Comparison of ENCODE assay signal across 8 mouse cellular contexts in the genomic region with DNA sequence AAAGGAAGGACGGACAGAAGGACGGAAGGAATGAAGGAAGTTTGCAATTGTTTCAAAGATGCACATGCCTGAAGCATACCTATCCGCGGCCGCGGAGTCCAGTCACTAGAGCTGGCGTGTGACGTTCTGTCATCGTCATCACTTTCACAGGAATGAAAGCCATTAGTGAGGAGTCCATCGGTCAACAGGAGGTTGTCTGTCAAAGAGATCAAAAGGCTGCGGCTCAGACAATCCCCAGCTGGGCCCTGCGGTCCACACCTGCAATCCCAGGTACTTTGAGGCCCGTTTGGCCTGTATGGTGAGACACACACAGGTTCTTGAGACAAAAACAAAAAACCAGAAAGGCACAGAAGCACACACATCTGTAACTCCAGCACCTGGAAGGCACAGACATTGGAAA. TPM values are rescaled to one million over a fixed set of nuclear protein-coding genes. Genes with fewer than 3 reads are reported as not detected.
A peak's percentile ranks its signal among the peaks of the same experiment; 100 is the strongest.
DNase-seq lines count a peak whose midpoint lies in the region; ATAC-seq and TF ChIP-seq lines count a peak whose summit lies in the region.

No protein-coding gene starts in this region.

- peaks cover 31% of the 10 kb centered on the region for H3K36me3 ChIP-seq in hindbrain, embryonic 14.5 days (replicated peaks; ENCODE audit: control insufficient read depth, insufficient read depth)
- peaks cover 48% of the 10 kb centered on the region for H3K36me3 ChIP-seq in liver, embryonic 12.5 days

- WGBS in hindbrain, embryonic 14.5 days, result 57% methylated on average over 13 of the region's 13 CpGs
- 72% methylated on average over 13 of the region's 13 CpGs for WGBS in liver, embryonic 12.5 days (ENCODE audit: insufficient replicate concordance)

- H3K9ac ChIP-seq in hindbrain, embryonic 14.5 days, result peak overlapping the region; percentile 95
- H3K9ac ChIP-seq in liver, embryonic 12.5 days, result peak overlapping the region; percentile 94

- no peak for TF ChIP-seq POLR2A in bone marrow macrophage, adult 2 months (IDR thresholded peaks at IDR 0.05; ENCODE audit: borderline replicate concordance, low read depth, low read length)

- H3K4me2 ChIP-seq in hindbrain, embryonic 14.5 days (replicated peaks), result peak overlapping the region; percentile 69
- peak overlapping the region; percentile 82 for H3K4me2 ChIP-seq in liver, embryonic 12.5 days

- no peak for TF ChIP-seq CTCF in bone marrow macrophage, adult 2 months (IDR thresholded peaks at IDR 0.05; ENCODE audit: low read depth, low read length)

- H3K4me3 ChIP-seq in bone marrow macrophage, adult 2 months (ENCODE audit: insufficient read depth, low read length), result peak overlapping the region; percentile 98; the same call in 1 of the 2 replicates
- H3K4me3 ChIP-seq in hindbrain, embryonic 14.5 days (replicated peaks; ENCODE audit: low read length), result peak overlapping the region; percentile 84
- H3K4me3 ChIP-seq in liver, embryonic 12.5 days, result peak overlapping the region; percentile 88

- DNase-seq in adrenal gland, adult (ENCODE audit: inconsistent age in 2 of 2, low spot score in 1 of 2), result peak; percentile 16 to 47
- DNase-seq in adrenal gland, postnatal 14 days, result no peak
- DNase-seq in hindbrain, embryonic 14.5 days (ENCODE audit: low spot score), result no peak
- DNase-seq in retina, postnatal 1 day, result no peak
- no peak for DNase-seq in ovary, postnatal 14 days (ENCODE audit: low spot score)
- DNase-seq in T-cell, adult 2 months (ENCODE audit: low spot score), result no peak

- no peaks in the 10 kb centered on the region for H3K27me3 ChIP-seq in hindbrain, embryonic 14.5 days (ENCODE audit: control insufficient read depth, insufficient read depth, low read length)
- H3K27me3 ChIP-seq in liver, embryonic 12.5 days (replicated peaks), result no peaks in the 10 kb centered on the region

- ATAC-seq in hindbrain, embryonic 14.5 days (ENCODE audit: low FRiP score), result no peak
- ATAC-seq in liver, embryonic 12.5 days, result no peak

- peaks cover 12% of the 10 kb centered on the region for H3K4me1 ChIP-seq in bone marrow macrophage, adult 2 months (ENCODE audit: control insufficient read depth, insufficient read depth, low read length)
- H3K4me1 ChIP-seq in hindbrain, embryonic 14.5 days (replicated peaks; ENCODE audit: control insufficient read depth, insufficient read depth, low read length), result peaks cover 21% of the 10 kb centered on the region
- H3K4me1 ChIP-seq in liver, embryonic 12.5 days, result peaks cover 22% of the 10 kb centered on the region

- no peaks in the 10 kb centered on the region for H3K9me3 ChIP-seq in hindbrain, embryonic 14.5 days (ENCODE audit: control insufficient read depth, low read length)
- no peaks in the 10 kb centered on the region for H3K9me3 ChIP-seq in liver, embryonic 12.5 days (replicated peaks)

- H3K27ac ChIP-seq in bone marrow macrophage, adult 2 months (ENCODE audit: insufficient read depth, low read depth, low read length), result no peak overlapping the region
- no peak overlapping the region for H3K27ac ChIP-seq in hindbrain, embryonic 14.5 days
- no peak overlapping the region for H3K27ac ChIP-seq in liver, embryonic 12.5 days

RNA-seq across cellular contexts. Expression of a gene that starts 44.6 kb away (rescaled TPM):
- total RNA-seq in adrenal gland, postnatal 14 days (2021), result 17.7 and 18.1 TPM in 2 replicates
- polyA plus RNA-seq in bone marrow macrophage, adult 2 months (2012; ENCODE audit: insufficient read depth, insufficient read length, missing spikeins), result 17.6 and 17.9 TPM in 2 replicates
- 5.7 and 6.8 TPM in 2 replicates for polyA plus RNA-seq in hindbrain, embryonic 14.5 days (2014; fragmentation: Nextera tagmentation; extraction: Ambion mirVana)
- 6.0 and 7.5 TPM in 2 replicates for polyA plus RNA-seq in liver, embryonic 12.5 days (2016; fragmentation: Nextera tagmentation; extraction: Ambion mirVana)

RNA-seq across cellular contexts. Expression of a gene that starts 45.3 kb away (rescaled TPM):
- total RNA-seq in adrenal gland, postnatal 14 days (2021), result 11.9 and 16.0 TPM in 2 replicates
- 9.3 and 10.1 TPM in 2 replicates for polyA plus RNA-seq in bone marrow macrophage, adult 2 months (2012; ENCODE audit: insufficient read depth, insufficient read length, missing spikeins)
- 19.7 and 23.4 TPM in 2 replicates for polyA plus RNA-seq in hindbrain, embryonic 14.5 days (2014; fragmentation: Nextera tagmentation; extraction: Ambion mirVana)
- 13.0 and 14.2 TPM in 2 replicates for polyA plus RNA-seq in liver, embryonic 12.5 days (2016; fragmentation: Nextera tagmentation; extraction: Ambion mirVana)

Comparison
In these comparisons a context has a peak if more than half of its experiments do, and no peak if none do; other contexts are left out.
1. DNase-seq: peak in adrenal gland, adult (2 of 2); none in adrenal gland, postnatal 14 days (single experiment), hindbrain, embryonic 14.5 days (single experiment), retina, postnatal 1 day (single experiment), ovary, postnatal 14 days (single experiment) and T-cell, adult 2 months (single experiment).
2. Peak in every context shown above with its lines, with median percentiles within 50 percentile points of each other: H3K4me3 ChIP-seq.